Mouse (Mus musculus) olfactory bulb, adult 2 months (tissue): Measurements from ENCODE around the gene Bpifa1.

ENCODE experiments used
- CTCF ChIP-seq: fragments of 200-500 bp; IDR thresholded peaks from 2 replicates; pipeline ENCODE4 v1.5.1; 2012; ENCODE audit warnings: low read depth, mild to moderate bottlenecking, low read length, moderate library complexity; ENCODE audit not compliant: insufficient read depth
- POLR2A ChIP-seq: fragments of 200-500 bp; IDR thresholded peaks from 2 replicates; pipeline ENCODE4 v1.6.1; 2012; ENCODE audit warnings: mild to moderate bottlenecking, low read depth, low read length, moderate library complexity; ENCODE audit not compliant: insufficient read depth

DNA sequence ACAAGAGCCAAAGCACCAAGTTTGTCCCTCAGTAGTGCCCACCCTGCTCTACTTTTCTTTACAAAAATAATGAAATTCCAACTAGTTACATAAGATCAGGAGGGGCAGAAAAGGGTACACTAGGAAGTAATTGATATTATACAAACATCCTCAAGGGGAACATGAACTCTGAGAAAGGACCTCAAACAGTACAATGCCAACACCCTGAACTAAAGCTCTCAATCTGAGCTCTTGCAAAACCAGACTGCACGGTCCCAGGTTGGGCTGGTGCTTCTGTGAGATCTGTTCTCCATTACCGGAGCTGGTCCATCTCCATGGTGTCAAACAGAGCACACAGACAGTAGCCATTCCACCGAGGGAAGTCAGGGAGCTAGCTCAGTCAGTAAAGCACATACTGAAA lies 25.3 kb upstream of the Bpifa1 start:
- TF ChIP-seq CTCF (no peak), POLR2A (no peak)
